9 mouse cellular contexts compared by ENCODE assay signal in the genomic region with DNA sequence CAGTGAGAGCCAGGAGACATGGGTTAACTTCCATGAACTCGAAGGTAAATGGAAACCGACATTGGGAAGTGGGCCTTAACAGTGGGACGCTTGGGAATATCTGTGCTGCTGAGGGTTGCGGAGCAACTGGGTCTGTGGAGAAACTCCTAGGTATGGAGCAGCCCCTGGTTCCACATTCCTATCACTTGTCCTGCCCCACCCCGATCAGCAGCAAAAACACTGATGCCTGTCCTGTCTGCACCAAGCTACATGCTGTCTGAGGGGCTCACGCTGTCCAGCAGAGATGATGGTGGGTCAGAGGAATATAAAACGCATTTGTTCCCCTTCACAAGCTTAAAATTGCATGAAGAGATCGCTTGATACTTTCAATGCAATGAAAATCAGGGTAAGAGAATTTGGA. TPM values are rescaled to one million over a fixed set of nuclear protein-coding genes. Genes with fewer than 3 reads are reported as not detected.
DNase-seq lines count a peak whose midpoint lies in the region; ATAC-seq and TF ChIP-seq lines count a peak whose summit lies in the region.
"Had no signal": no experiment of that assay in that cellular context is flagged by ENCODE, and none has a peak within 500 bp of the region (broad histone marks: within the 10 kb centered on the region; RNA-seq: fewer than 3 reads in every experiment).

No protein-coding gene starts in this region.

- no peak overlapping the region for H3K4me2 ChIP-seq in liver, embryonic 15.5 days
- H3K4me2 ChIP-seq in liver, postnatal 0 days (ENCODE audit: low read depth, low read length): no peak overlapping the region
- peak overlapping the region; percentile 29; the same call in 1 of the 2 replicates for H3K4me2 ChIP-seq in forebrain, embryonic 16.5 days (ENCODE audit: low read length)
- H3K4me2 ChIP-seq in intestine, embryonic 16.5 days (ENCODE audit: low read depth, low read length): no peak overlapping the region
- peak overlapping the region; percentile 27; the same call in 1 of the 2 replicates for H3K4me2 ChIP-seq in neural tube, embryonic 12.5 days (replicated peaks)
- H3K4me2 ChIP-seq: stomach, embryonic 15.5 days had no signal

- H3K27ac ChIP-seq in liver, embryonic 15.5 days (replicated peaks): no peak overlapping the region
- H3K27ac ChIP-seq in liver, postnatal 0 days (ENCODE audit: low read depth): no peak overlapping the region
- no peak overlapping the region; the same call in 1 of the 2 replicates for H3K27ac ChIP-seq in forebrain, embryonic 16.5 days (ENCODE audit: low read length)
- no peak overlapping the region for H3K27ac ChIP-seq in intestine, embryonic 16.5 days (ENCODE audit: low read length)
- no peak overlapping the region for H3K27ac ChIP-seq in neural tube, embryonic 12.5 days
- H3K27ac ChIP-seq: stomach, embryonic 15.5 days had no signal

- 66% methylated on average over 8 of the region's 8 CpGs for WGBS in liver, embryonic 15.5 days (ENCODE audit: insufficient replicate concordance)
- 70% methylated on average over 8 of the region's 8 CpGs for WGBS in liver, postnatal 0 days (ENCODE audit: insufficient replicate concordance)
- 68% methylated on average over 8 of the region's 8 CpGs for whole genome bisulfite sequencing in forebrain, embryonic 16.5 days
- 60% methylated on average over 8 of the region's 8 CpGs for WGBS in intestine, embryonic 16.5 days
- 72% methylated on average over 8 of the region's 8 CpGs for whole genome bisulfite sequencing in neural tube, embryonic 12.5 days

- DNase-seq in liver, postnatal 0 days: no peak
- DNase-seq in cerebellum, postnatal 25 days: no peak
- no peak for DNase-seq in lung, postnatal 4 days
- DNase-seq in cerebellum, postnatal 4 days (ENCODE audit: low spot score in 2 of 2): no peak

- H3K9me3 ChIP-seq in liver, embryonic 15.5 days (replicated peaks): no peaks in the 10 kb centered on the region
- no peaks in the 10 kb centered on the region for H3K9me3 ChIP-seq in liver, postnatal 0 days (ENCODE audit: low read length)
- no peaks in the 10 kb centered on the region for H3K9me3 ChIP-seq in forebrain, embryonic 16.5 days (ENCODE audit: control insufficient read depth, low read length)
- no peaks in the 10 kb centered on the region for H3K9me3 ChIP-seq in intestine, embryonic 16.5 days (ENCODE audit: control insufficient read depth, low read length)
- H3K9me3 ChIP-seq in neural tube, embryonic 12.5 days: no peaks in the 10 kb centered on the region
- H3K9me3 ChIP-seq: stomach, embryonic 15.5 days had no signal

- TF ChIP-seq CTCF in liver, postnatal 0 days (IDR thresholded peaks at IDR 0.05; ENCODE audit: low read depth): no peak

- H3K4me3 ChIP-seq in liver, embryonic 15.5 days (replicated peaks): no peak overlapping the region
- no peak overlapping the region for H3K4me3 ChIP-seq in liver, postnatal 0 days (ENCODE audit: low read depth, low read length)
- H3K4me3 ChIP-seq in forebrain, embryonic 16.5 days (replicated peaks; ENCODE audit: low read length): no peak overlapping the region
- no peak overlapping the region for H3K4me3 ChIP-seq in intestine, embryonic 16.5 days (ENCODE audit: low read length)
- H3K4me3 ChIP-seq in neural tube, embryonic 12.5 days: no peak overlapping the region
- H3K4me3 ChIP-seq: stomach, embryonic 15.5 days had no signal

- H3K36me3 ChIP-seq in liver, embryonic 15.5 days (replicated peaks): no peaks in the 10 kb centered on the region
- H3K36me3 ChIP-seq in liver, postnatal 0 days (replicated peaks; ENCODE audit: insufficient read depth, low read length): no peaks in the 10 kb centered on the region
- H3K36me3 ChIP-seq in forebrain, embryonic 16.5 days (ENCODE audit: control insufficient read depth, insufficient read depth): no peaks in the 10 kb centered on the region
- H3K36me3 ChIP-seq in intestine, embryonic 16.5 days (ENCODE audit: control insufficient read depth, insufficient read depth, low read length): no peaks in the 10 kb centered on the region
- H3K36me3 ChIP-seq in neural tube, embryonic 12.5 days: no peaks in the 10 kb centered on the region
- H3K36me3 ChIP-seq: stomach, embryonic 15.5 days had no signal

- H3K9ac ChIP-seq in liver, embryonic 15.5 days: no peak overlapping the region
- H3K9ac ChIP-seq in liver, postnatal 0 days (replicated peaks): no peak overlapping the region
- no peak overlapping the region for H3K9ac ChIP-seq in forebrain, embryonic 16.5 days (replicated peaks; ENCODE audit: low read depth, low read length)
- H3K9ac ChIP-seq in intestine, embryonic 16.5 days (ENCODE audit: low read depth, low read length): no peak overlapping the region
- no peak overlapping the region for H3K9ac ChIP-seq in neural tube, embryonic 12.5 days
- H3K9ac ChIP-seq: stomach, embryonic 15.5 days had no signal

- TF ChIP-seq EP300 in liver, postnatal 0 days (IDR thresholded peaks at IDR 0.05; ENCODE audit: low read depth): no peak

- 0 out of 2 replicates have a peak, but pooled peaks have one; percentile 34 for ATAC-seq in liver, embryonic 15.5 days (ENCODE audit: insufficient read depth)
- ATAC-seq in liver, postnatal 0 days: no peak
- ATAC-seq in forebrain, embryonic 16.5 days: peak; percentile 49
- ATAC-seq in intestine, embryonic 16.5 days: peak; percentile 53; the same call in 1 of the 2 replicates
- peak; percentile 54; the same call in 1 of the 2 replicates for ATAC-seq in neural tube, embryonic 12.5 days (ENCODE audit: low FRiP score, low read depth)

- H3K4me1 ChIP-seq in liver, embryonic 15.5 days (replicated peaks): peaks cover 6% of the 10 kb centered on the region
- H3K4me1 ChIP-seq in liver, postnatal 0 days (ENCODE audit: insufficient read depth): no peaks in the 10 kb centered on the region
- peaks cover 4% of the 10 kb centered on the region; the same call in 1 of the 2 replicates for H3K4me1 ChIP-seq in forebrain, embryonic 16.5 days (replicated peaks; ENCODE audit: control insufficient read depth, insufficient read depth, low read length)
- no peaks in the 10 kb centered on the region for H3K4me1 ChIP-seq in intestine, embryonic 16.5 days (ENCODE audit: control insufficient read depth, insufficient read depth, low read length)
- H3K4me1 ChIP-seq in neural tube, embryonic 12.5 days: no peaks in the 10 kb centered on the region
- H3K4me1 ChIP-seq: stomach, embryonic 15.5 days had no signal

- 0 out of 2 replicates have a peak, but pooled peaks cover 6% of the 10 kb centered on the region for H3K27me3 ChIP-seq in liver, embryonic 15.5 days
- H3K27me3 ChIP-seq in liver, postnatal 0 days (ENCODE audit: insufficient read depth, low read length): no peaks in the 10 kb centered on the region
- no peaks in the 10 kb centered on the region for H3K27me3 ChIP-seq in forebrain, embryonic 16.5 days (replicated peaks; ENCODE audit: control insufficient read depth, insufficient read depth, low read length)
- H3K27me3 ChIP-seq in intestine, embryonic 16.5 days (replicated peaks; ENCODE audit: control insufficient read depth, insufficient read depth, low read length): no peaks in the 10 kb centered on the region
- no peaks in the 10 kb centered on the region for H3K27me3 ChIP-seq in neural tube, embryonic 12.5 days (replicated peaks)
- H3K27me3 ChIP-seq: stomach, embryonic 15.5 days had no signal

RNA-seq across cellular contexts. Expression of gene Klhl25, which starts 32.1 kb away (rescaled TPM):
- 15.5 and 19.8 TPM in 2 replicates for polyA plus RNA-seq in liver, embryonic 15.5 days (2015; fragmentation: Nextera tagmentation; extraction: Ambion mirVana)
- 13.0 and 13.5 TPM in 2 replicates for polyA plus RNA-seq in liver, postnatal 0 days (2015; fragmentation: Nextera tagmentation; extraction: Ambion mirVana)
- 43.7 and 52.9 TPM in 2 replicates for polyA plus RNA-seq in forebrain, embryonic 16.5 days (2015; fragmentation: Nextera tagmentation; extraction: Ambion mirVana)
- polyA plus RNA-seq in intestine, embryonic 16.5 days (2015; fragmentation: Nextera tagmentation; extraction: Ambion mirVana): 9.5 and 10.4 TPM in 2 replicates
- 26.0 and 27.5 TPM in 2 replicates for polyA plus RNA-seq in neural tube, embryonic 12.5 days (2016; fragmentation: Nextera tagmentation; extraction: Ambion mirVana)

Comparison
In these comparisons a context has a peak if more than half of its experiments do, and no peak if none do; other contexts are left out.
1. H3K4me2 ChIP-seq: peak in forebrain, embryonic 16.5 days (single experiment) and neural tube, embryonic 12.5 days (single experiment); none in liver, embryonic 15.5 days (single experiment), liver, postnatal 0 days (single experiment) and intestine, embryonic 16.5 days (single experiment).